Mouse (Mus musculus): Measurements from ENCODE around the gene Syngr2.
"Not testable (repeated sequence)": the region's sequence is repeated elsewhere in the genome, so short reads cannot be mapped to it uniquely, and the experiment has no call there.

Gene Syngr2

GRCm38 (mm10) chr11:117810401-117811046 is 1.1 kb downstream of the Syngr2 start:
- DNase-seq (ENCODE audit: low spot score in 2 of 2), result peak in 1 of 2 experiments; percentile 28

DNA sequence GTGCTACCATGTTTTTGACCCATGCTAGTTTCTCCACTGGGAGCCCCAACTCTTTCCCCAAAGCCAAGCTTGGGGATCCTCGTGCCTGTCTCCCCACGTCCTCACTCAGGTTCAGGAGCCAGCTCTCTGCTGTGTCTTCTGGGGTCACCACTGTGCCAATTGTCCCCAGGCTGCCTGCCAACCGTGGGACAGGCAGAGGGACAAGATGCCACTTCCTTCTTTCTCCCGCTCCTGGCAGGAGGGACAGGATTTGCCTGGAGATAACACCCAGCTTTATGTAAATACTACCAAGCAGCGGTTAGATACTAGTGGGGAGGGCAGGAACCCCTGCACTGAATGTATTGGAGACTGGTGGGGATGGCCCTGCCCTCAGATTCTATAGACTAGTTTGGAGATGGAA is 4.4 kb downstream of the Syngr2 start:
- DNase-seq (ENCODE audit: low spot score in 2 of 2), result no peak

DNA sequence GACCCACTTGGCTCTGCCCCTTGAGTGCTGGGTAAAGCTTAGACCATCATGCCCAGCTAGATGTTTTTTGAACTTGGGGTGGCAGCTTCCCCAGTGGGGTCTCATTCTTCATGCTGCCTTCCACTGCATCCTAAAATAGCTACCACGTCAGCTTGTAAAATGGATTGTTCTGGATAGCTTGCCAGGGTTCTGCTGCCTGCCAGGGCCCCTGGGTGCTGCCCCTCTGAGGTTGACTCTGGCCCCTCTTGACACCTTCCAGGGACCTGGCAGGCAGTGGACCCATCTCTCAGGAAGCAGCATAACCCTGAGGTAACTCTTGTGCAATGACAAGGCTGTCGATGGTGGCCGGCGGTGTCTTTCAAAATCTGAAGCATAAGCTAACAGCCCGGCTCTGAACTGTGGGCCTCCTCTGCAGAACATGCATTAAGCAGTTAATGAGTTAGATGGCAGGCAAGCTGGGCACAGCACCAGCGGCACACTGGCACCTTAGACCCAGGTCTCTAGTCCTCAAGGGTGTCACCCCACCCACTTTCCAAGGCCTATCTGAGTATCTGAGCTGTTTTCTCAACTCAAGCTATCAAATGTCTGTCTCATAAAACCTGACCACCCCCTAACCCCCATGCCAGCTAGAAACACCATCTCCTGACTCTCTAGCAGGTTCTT is 5.4 kb downstream of the Syngr2 start:
- no peak for DNase-seq (ENCODE audit: low spot score in 2 of 2)

GRCm38 (mm10) chr11:117815850-117816249 is 6.4 kb downstream of the Syngr2 start:
- DNase-seq (ENCODE audit: low spot score in 2 of 2), result not testable (repeated sequence)

GRCm38 (mm10) chr11:117816389-117816996 is 7.0 kb downstream of the Syngr2 start:
- no peak for DNase-seq (ENCODE audit: low spot score in 2 of 2)

GRCm38 (mm10) chr11:117819095-117819494 is 9.6 kb downstream of the Syngr2 start:
- DNase-seq (ENCODE audit: low spot score in 2 of 2), result no peak

- DNase-seq (ENCODE audit: low spot score in 2 of 2), result no peak
Observed at GRCm38 (mm10) chr11:117820173-117820572, 10.7 kb downstream of the Syngr2 start.

- no peak for DNase-seq (ENCODE audit: low spot score in 2 of 2)
Observed at GRCm38 (mm10) chr11:117821868-117822267, 12.4 kb downstream of the Syngr2 start.

DNA sequence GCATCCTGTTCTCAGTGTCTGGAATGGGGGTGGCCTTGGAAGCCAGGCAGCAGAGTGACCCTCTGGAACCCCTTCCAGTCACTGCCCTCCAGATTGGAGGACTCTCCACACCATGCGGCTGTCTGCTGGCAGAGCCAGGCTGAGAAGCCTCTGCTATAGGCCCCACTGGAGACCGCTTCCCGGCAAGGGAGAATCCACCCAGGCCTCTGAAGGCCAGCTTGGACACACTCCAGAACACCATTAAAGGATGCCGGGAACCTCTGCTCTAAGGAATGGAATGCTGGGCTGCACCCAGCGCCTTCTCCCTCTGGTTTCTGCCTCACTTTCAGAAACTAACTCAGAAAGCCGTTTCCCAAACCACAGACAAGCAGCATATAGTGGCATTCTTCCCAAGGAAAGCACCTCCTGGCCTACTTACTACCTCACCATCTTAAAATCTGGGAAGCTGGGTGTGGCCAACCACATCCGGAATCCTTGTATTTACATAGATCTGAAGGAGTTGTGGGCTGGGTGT is 13.3 kb downstream of the Syngr2 start:
- DNase-seq (ENCODE audit: low spot score in 2 of 2), result no peak

- DNase-seq (ENCODE audit: low spot score in 2 of 2), result no peak
Observed at GRCm38 (mm10) chr11:117823411-117823810, 13.9 kb downstream of the Syngr2 start.

- peak; percentile 71 to 82 for DNase-seq (ENCODE audit: low spot score in 2 of 2)
Observed at GRCm38 (mm10) chr11:117824060-117824969, 14.8 kb downstream of the Syngr2 start.

- DNase-seq (ENCODE audit: low spot score in 2 of 2), result no peak
Observed at GRCm38 (mm10) chr11:117825333-117826101, 16.0 kb downstream of the Syngr2 start, which contains the start of the genes Afmid and Tk1. Afmid (plus strand) TSS chr11:117825924. Tk1 (minus strand) TSS chr11:117826092.

- DNase-seq (ENCODE audit: low spot score in 2 of 2), result no peak
Observed at GRCm38 (mm10) chr11:117826164-117826563, 16.7 kb downstream of the Syngr2 start.

DNA sequence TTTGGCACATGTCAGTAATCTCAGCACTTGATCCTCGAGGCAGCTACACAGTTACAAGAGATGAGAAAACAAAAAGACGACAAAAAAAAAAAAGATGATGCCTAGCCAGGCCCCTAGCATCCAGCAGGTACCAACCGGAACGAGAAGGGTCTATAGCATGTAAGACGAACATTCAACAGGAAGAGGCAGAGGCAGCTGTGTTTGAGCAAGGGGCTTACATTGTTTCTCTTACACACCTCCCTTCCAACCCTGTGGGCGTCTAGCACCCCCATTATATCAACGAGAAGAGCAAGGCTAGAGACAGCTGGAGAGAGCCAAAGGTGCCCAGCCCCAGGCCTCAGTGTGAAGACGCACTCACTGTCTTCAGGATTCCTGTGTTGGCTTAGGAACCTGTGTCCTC is 17.4 kb downstream of the Syngr2 start:
- DNase-seq (ENCODE audit: low spot score in 2 of 2), result no peak

DNA sequence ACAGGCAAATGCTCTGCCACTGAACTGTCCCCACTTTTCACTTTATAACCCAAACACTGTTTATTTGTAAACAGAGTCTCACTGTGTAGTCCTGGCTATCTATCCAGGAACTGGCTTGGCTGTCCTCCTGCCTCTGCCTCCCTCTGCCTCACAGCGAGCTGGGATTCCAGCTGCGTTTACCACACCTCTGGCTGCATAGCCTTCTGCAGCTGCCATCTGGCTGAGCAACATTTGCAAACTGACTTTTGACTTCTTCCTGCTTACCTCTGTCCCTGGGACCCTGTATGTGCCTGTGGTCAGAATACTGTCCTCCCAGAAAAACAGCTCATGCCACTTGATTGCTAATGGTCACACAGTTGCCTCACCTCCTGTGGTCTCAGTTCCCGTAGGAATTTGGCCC is 17.9 kb downstream of the Syngr2 start:
- DNase-seq (ENCODE audit: low spot score in 2 of 2), result no peak

GRCm38 (mm10) chr11:117828149-117828887 is 18.9 kb downstream of the Syngr2 start:
- no peak for DNase-seq (ENCODE audit: low spot score in 2 of 2)

- no peak for DNase-seq (ENCODE audit: low spot score in 2 of 2)
Observed at GRCm38 (mm10) chr11:117828888-117829604, 19.6 kb downstream of the Syngr2 start.

DNA sequence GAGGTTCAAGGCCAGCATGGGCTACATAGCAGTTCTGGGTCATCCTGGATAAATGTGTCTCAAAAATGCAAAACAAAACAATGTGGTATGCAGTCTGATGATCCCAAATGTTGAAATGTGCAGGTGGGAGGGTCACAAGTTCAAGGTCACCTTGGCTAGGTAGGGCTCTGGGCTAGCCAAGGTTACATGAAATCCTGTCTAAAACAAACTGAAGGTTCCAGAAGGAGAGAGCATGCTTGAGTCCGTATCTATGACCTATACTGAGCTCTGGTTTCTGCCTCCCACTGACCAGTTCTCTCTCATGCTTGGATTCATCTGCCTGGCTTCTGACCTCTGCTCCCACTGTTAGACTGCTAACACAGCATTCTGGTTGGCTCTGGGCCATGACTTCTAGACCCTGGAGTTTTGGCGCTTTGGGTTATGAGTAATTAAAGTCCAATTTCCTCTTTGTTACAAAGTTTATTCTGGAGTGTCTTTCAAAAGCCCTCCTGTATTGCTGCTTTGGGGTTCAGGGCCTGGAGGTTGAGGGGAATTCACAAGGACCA is 20.3 kb downstream of the Syngr2 start:
- no peak for DNase-seq (ENCODE audit: low spot score in 2 of 2)

DNA sequence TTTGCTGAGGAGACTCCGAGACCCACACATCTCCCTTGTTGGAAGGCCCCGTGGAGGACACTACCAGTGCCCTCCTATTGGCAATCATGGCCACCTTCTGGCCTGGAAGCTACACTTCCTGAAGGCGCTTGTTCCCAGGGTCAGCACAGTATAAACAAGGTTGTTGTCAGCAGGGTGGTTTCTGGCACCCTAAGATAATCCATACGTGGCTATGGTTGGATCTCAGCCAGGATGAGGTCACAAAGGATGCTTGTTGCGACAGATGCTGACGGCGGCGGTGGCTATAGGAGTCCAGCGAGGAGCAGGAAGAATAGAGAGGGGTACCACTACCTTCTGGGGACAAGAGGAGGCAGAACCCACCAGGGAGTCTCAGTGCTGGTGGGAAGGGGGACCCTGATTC is 20.9 kb downstream of the Syngr2 start:
- DNase-seq (ENCODE audit: low spot score in 2 of 2), result no peak

All from frontal cortex, postnatal 25 days (tissue).